Mouse (Mus musculus) megakaryocyte-erythroid progenitor cell, adult 5-6 weeks (primary cell): ENCODE measurements around the gene Fcf1. TPM values are rescaled to one million over a fixed set of nuclear protein-coding genes. Genes with fewer than 3 reads are reported as not detected.

Experiments
- ATAC-seq: replicated peaks from 2 replicates; pipeline ENCODE4 v1.8.0; 2016; ENCODE audit warnings: mild to moderate bottlenecking, inconsistent platforms; ENCODE audit not compliant: severe bottlenecking, poor library complexity, low FRiP score, low TSS enrichment
- total RNA-seq, 2 experiments: library from RNA; stranded (forward) in 1 of 2; stranded (reverse) in 1 of 2; fragments of 200-1000, 215-1000 nt in 1 of 2; fragments of >200 nt in 1 of 2; fragmentation: Nextera tagmentation in 1 of 2; gene quantifications; 2 replicates each; pipeline ENCODE4 v1.2.3; 2014 to 2017

The Fcf1 gene
- 234 and 237 TPM in 2 replicates for total RNA-seq (2014; fragmentation: Nextera tagmentation)
- 147 and 211 TPM in 2 replicates for total RNA-seq (2017)

GRCm38 (mm10) chr12:84970428-84971096, at the start of gene Fcf1, which contains the start of gene Arel1:
TSS of gene Fcf1 (plus strand) at chr12:84970897.
TSS of gene Arel1 (minus strand) at chr12:84970900.
- peak; percentile 89 for ATAC-seq

GRCm38 (mm10) chr12:84921881-84922419, 48.7 kb upstream of the Fcf1 start:
- ATAC-seq, result no peak

GRCm38 (mm10) chr12:84924324-84924723, 46.4 kb upstream of the Fcf1 start:
- no peak for ATAC-seq

- ATAC-seq, result no peak
Observed at GRCm38 (mm10) chr12:84926542-84926941, 44.2 kb upstream of the Fcf1 start.

- no peak for ATAC-seq
Observed at GRCm38 (mm10) chr12:84932210-84932609, 38.5 kb upstream of the Fcf1 start.

- no peak for ATAC-seq
Observed at GRCm38 (mm10) chr12:84935343-84935742, 35.4 kb upstream of the Fcf1 start.

GRCm38 (mm10) chr12:84939117-84939516, 31.6 kb upstream of the Fcf1 start:
- no peak for ATAC-seq

GRCm38 (mm10) chr12:84940343-84940742, 30.4 kb upstream of the Fcf1 start:
- no peak for ATAC-seq

- ATAC-seq, result no peak
Observed at GRCm38 (mm10) chr12:84941717-84942116, 29.0 kb upstream of the Fcf1 start.

GRCm38 (mm10) chr12:84943006-84943952, 27.4 kb upstream of the Fcf1 start:
- no peak for ATAC-seq

- ATAC-seq, result peak; percentile 90
Observed at GRCm38 (mm10) chr12:84944150-84944812, 26.4 kb upstream of the Fcf1 start.

GRCm38 (mm10) chr12:84944813-84945553, 25.7 kb upstream of the Fcf1 start:
- 0 out of 2 replicates have a peak, but pooled peaks have one; percentile 48 for ATAC-seq

- ATAC-seq, result no peak
Observed at GRCm38 (mm10) chr12:84947894-84948583, 22.7 kb upstream of the Fcf1 start.

- no peak for ATAC-seq
Observed at GRCm38 (mm10) chr12:84948584-84949285, 22.0 kb upstream of the Fcf1 start.

GRCm38 (mm10) chr12:84950763-84951162, 19.9 kb upstream of the Fcf1 start:
- no peak for ATAC-seq

- ATAC-seq, result no peak
Observed at GRCm38 (mm10) chr12:84951531-84951930, 19.2 kb upstream of the Fcf1 start.

GRCm38 (mm10) chr12:84952351-84952750, 18.3 kb upstream of the Fcf1 start:
- no peak for ATAC-seq

GRCm38 (mm10) chr12:84956317-84956716, 14.4 kb upstream of the Fcf1 start:
- ATAC-seq, result no peak
